Mouse (Mus musculus): ENCODE data around the gene Erc2.

Gene Erc2

GRCm38 (mm10) chr14:28321916-28322534 is 699.8 kb downstream of the Erc2 start:
- DNase-seq, result peak; percentile 95

- peak; percentile 61 for DNase-seq
These were observed 701.0 kb downstream of the Erc2 start for GRCm38 (mm10) chr14:28323243-28323642.

- no peak for DNase-seq
These were observed 701.5 kb downstream of the Erc2 start for GRCm38 (mm10) chr14:28323727-28324126.

- peak; percentile 72 for DNase-seq
These were observed 704.2 kb downstream of the Erc2 start for GRCm38 (mm10) chr14:28326456-28326855.

GRCm38 (mm10) chr14:28328512-28328911 is 706.3 kb downstream of the Erc2 start:
- peak; percentile 73 for DNase-seq

- DNase-seq, result peak; percentile 75
These were observed 708.9 kb downstream of the Erc2 start for GRCm38 (mm10) chr14:28331108-28331507.

- peak; percentile 36 for DNase-seq
These were observed 710.2 kb downstream of the Erc2 start for GRCm38 (mm10) chr14:28332351-28332953.

- peak; percentile 74 for DNase-seq
These were observed 716.9 kb downstream of the Erc2 start for GRCm38 (mm10) chr14:28339146-28339545.

GRCm38 (mm10) chr14:28349129-28349528 is 726.9 kb downstream of the Erc2 start:
- no peak for DNase-seq

GRCm38 (mm10) chr14:28356031-28356430 is 733.8 kb downstream of the Erc2 start:
- DNase-seq, result no peak

GRCm38 (mm10) chr14:28359502-28359901 is 737.3 kb downstream of the Erc2 start:
- DNase-seq, result no peak

- DNase-seq, result no peak
These were observed 737.8 kb downstream of the Erc2 start for GRCm38 (mm10) chr14:28359983-28360382.

GRCm38 (mm10) chr14:28362336-28362735 is 740.1 kb downstream of the Erc2 start:
- no peak for DNase-seq

GRCm38 (mm10) chr14:28370713-28371112 is 748.5 kb downstream of the Erc2 start:
- DNase-seq, result peak; percentile 13

GRCm38 (mm10) chr14:28371651-28372050 is 749.4 kb downstream of the Erc2 start:
- peak; percentile 54 for DNase-seq

- DNase-seq, result peak; percentile 92
These were observed 753.4 kb downstream of the Erc2 start for GRCm38 (mm10) chr14:28375642-28376091.

- peak; percentile 73 for DNase-seq
These were observed 754.1 kb downstream of the Erc2 start for GRCm38 (mm10) chr14:28376208-28376805.

- DNase-seq, result no peak
These were observed 755.3 kb downstream of the Erc2 start for GRCm38 (mm10) chr14:28377519-28377918.

GRCm38 (mm10) chr14:28380129-28380528 is 757.9 kb downstream of the Erc2 start:
- peak; percentile 16 for DNase-seq

- peak; percentile 46 for DNase-seq
These were observed 759.7 kb downstream of the Erc2 start for GRCm38 (mm10) chr14:28381801-28382550.

- DNase-seq, result peak; percentile 51
These were observed 764.8 kb downstream of the Erc2 start for GRCm38 (mm10) chr14:28386815-28387607.

- DNase-seq, result no peak
These were observed 776.7 kb downstream of the Erc2 start for GRCm38 (mm10) chr14:28398915-28399314.

- peak; percentile 83 for DNase-seq
These were observed 777.7 kb downstream of the Erc2 start for GRCm38 (mm10) chr14:28399897-28400296.

Data from heart, adult 11 months (tissue).